Mouse (Mus musculus) testis, adult 2 months (tissue): ENCODE data around the gene Rps15. TPM values are rescaled to one million over a fixed set of nuclear protein-coding genes. Genes with fewer than 3 reads are reported as not detected.
A peak's percentile ranks its signal among the peaks of the same experiment; 100 is the strongest.

Source experiments
- H3K27ac ChIP-seq: fragments of 200-500 bp; 2 replicates; pipeline ENCODE4 v1.5.1; 2012; ENCODE audit warnings: low read depth, low read length; ENCODE audit not compliant: control insufficient read depth, insufficient read depth
- H3K27me3 ChIP-seq: fragments of 200-500 bp; 2 replicates; pipeline ENCODE4 v1.6.1; 2012; ENCODE audit warnings: mild to moderate bottlenecking, low read length, moderate library complexity; ENCODE audit not compliant: control insufficient read depth, insufficient read depth
- H3K36me3 ChIP-seq: fragments of 200-500 bp; 2 replicates; pipeline ENCODE4 v1.6.1; 2012; ENCODE audit warnings: mild to moderate bottlenecking, low read length; ENCODE audit not compliant: control insufficient read depth, insufficient read depth
- H3K4me1 ChIP-seq: fragments of 200-500 bp; 2 replicates; pipeline ENCODE4 v1.6.1; 2012; ENCODE audit warnings: low read length; ENCODE audit not compliant: control insufficient read depth, insufficient read depth
- H3K4me3 ChIP-seq: fragments of 200-500 bp; 2 replicates; pipeline ENCODE4 v1.5.1; 2012; ENCODE audit warnings: low read depth, mild to moderate bottlenecking, low read length, moderate library complexity, mixed read lengths; ENCODE audit not compliant: control insufficient read depth
- CTCF ChIP-seq: fragments of 200-500 bp; IDR thresholded peaks from 2 replicates; pipeline ENCODE4 v1.5.1; 2012; ENCODE audit warnings: low read depth, mild to moderate bottlenecking, inconsistent platforms, low read length, moderate library complexity; ENCODE audit not compliant: control insufficient read depth, insufficient read depth, insufficient replicate concordance
- POLR2A ChIP-seq: fragments of 200-500 bp; IDR thresholded peaks from 2 replicates; pipeline ENCODE4 v1.6.1; 2012; ENCODE audit warnings: low read depth, mild to moderate bottlenecking, inconsistent platforms, low read length, moderate library complexity; ENCODE audit not compliant: control insufficient read depth
- polyA plus RNA-seq: library from polyadenylated mRNA; depleted of rRNA; stranded (reverse); fragments of >200 nt; gene quantifications from 2 replicates; pipeline ENCODE4 v1.2.3, GENCODE M21; 2012

Gene Rps15
- polyA plus RNA-seq, 1 experiment = 672 TPM

- Histone ChIP-seq H3K27ac (no peak overlapping the region), H3K4me1 (no peaks in the 10 kb centered on the region), H3K4me3 (no peak overlapping the region), H3K27me3 (no peaks in the 10 kb centered on the region), H3K36me3 (peaks cover 2% of the 10 kb centered on the region)
- TF ChIP-seq POLR2A (no peak), CTCF (no peak)
Observed at GRCm38 (mm10) chr10:80281921-80282371, 10.3 kb upstream of the Rps15 start.

GRCm38 (mm10) chr10:80282481-80283441 is 9.5 kb upstream of the Rps15 start:
- Histone ChIP-seq H3K27ac (no peak overlapping the region), H3K27me3 (no peaks in the 10 kb centered on the region), H3K4me1 (no peaks in the 10 kb centered on the region), H3K4me3 (no peak overlapping the region), H3K36me3 (no peaks in the 10 kb centered on the region; the same call in none of the 2 replicates)
- TF ChIP-seq CTCF = no peak
- TF ChIP-seq POLR2A = no peak

- no peaks in the 10 kb centered on the region; the same call in none of the 2 replicates for H3K36me3 ChIP-seq
- H3K27me3 ChIP-seq = no peaks in the 10 kb centered on the region
- TF ChIP-seq CTCF = no peak
- no peak for TF ChIP-seq POLR2A
- no peak overlapping the region for H3K4me3 ChIP-seq
- no peaks in the 10 kb centered on the region for H3K4me1 ChIP-seq
- H3K27ac ChIP-seq = no peak overlapping the region
Observed at GRCm38 (mm10) chr10:80285222-80286070, 6.8 kb upstream of the Rps15 start.

- Histone ChIP-seq H3K36me3 (no peaks in the 10 kb centered on the region; the same call in none of the 2 replicates), H3K27ac (no peak overlapping the region)
- TF ChIP-seq POLR2A = no peak
- no peak for TF ChIP-seq CTCF
Observed at GRCm38 (mm10) chr10:80288097-80288496, 4.2 kb upstream of the Rps15 start.

GRCm38 (mm10) chr10:80288657-80289056 is 3.6 kb upstream of the Rps15 start:
- Histone ChIP-seq H3K4me3 (no peak overlapping the region), H3K4me1 (peaks cover 7% of the 10 kb centered on the region), H3K27me3 (no peaks in the 10 kb centered on the region), H3K27ac (no peak overlapping the region), H3K36me3 (peaks cover 1% of the 10 kb centered on the region)
- no peak for TF ChIP-seq CTCF
- no peak for TF ChIP-seq POLR2A

More at GRCm38 (mm10) chr10:80288097-80288496, 4.2 kb upstream of the Rps15 start:
- no peak overlapping the region for H3K4me3 ChIP-seq
- no peaks in the 10 kb centered on the region for H3K27me3 ChIP-seq
- H3K4me1 ChIP-seq = peaks cover 1% of the 10 kb centered on the region

GRCm38 (mm10) chr10:80293325-80293724 is 1.1 kb downstream of the Rps15 start:
- no peak for TF ChIP-seq POLR2A
- no peak for TF ChIP-seq CTCF
- no peaks in the 10 kb centered on the region for H3K27me3 ChIP-seq
- peaks cover 1% of the 10 kb centered on the region; the same call in 1 of the 2 replicates for H3K36me3 ChIP-seq
- H3K4me3 ChIP-seq = peak overlapping the region; percentile 98
- peaks cover 14% of the 10 kb centered on the region for H3K4me1 ChIP-seq
- peak overlapping the region; percentile 98 for H3K27ac ChIP-seq
